Mouse (Mus musculus) adipocyte (in vitro differentiated cells): ENCODE measurements around the gene Cenpm.
A peak's percentile ranks its signal among the peaks of the same experiment; 100 is the strongest.

Source experiments
- DNase-seq: peaks from one replicate; pipeline ENCODE4 v3.0.0-alpha.2; 2016; ENCODE audit warnings: low spot score

Cenpm gene

GRCm38 (mm10) chr15:82213222-82213621 is 31.3 kb downstream of the Cenpm start:
- no peak for DNase-seq

DNA sequence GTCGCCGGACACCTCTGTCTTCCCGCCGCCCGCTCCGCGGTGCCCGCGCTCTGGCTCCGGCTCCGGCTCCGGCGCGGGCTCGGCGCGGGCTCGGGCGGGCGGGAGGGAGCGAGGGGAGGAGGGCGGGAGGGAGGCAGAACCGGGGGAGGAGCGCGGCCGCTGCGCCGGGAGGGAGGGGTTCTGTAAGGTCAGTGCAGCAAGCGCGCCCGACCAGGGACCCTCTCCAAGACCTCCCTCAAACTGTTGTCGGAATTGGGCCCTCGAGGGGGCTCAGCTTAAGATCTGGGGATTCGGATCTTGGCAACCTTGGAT is 31.8 kb downstream of the Cenpm start, which contains the start of gene Shisa8:
Shisa8 (minus strand) TSS at position 64 of the 312 bp plus-strand sequence.
- no peak for DNase-seq

DNA sequence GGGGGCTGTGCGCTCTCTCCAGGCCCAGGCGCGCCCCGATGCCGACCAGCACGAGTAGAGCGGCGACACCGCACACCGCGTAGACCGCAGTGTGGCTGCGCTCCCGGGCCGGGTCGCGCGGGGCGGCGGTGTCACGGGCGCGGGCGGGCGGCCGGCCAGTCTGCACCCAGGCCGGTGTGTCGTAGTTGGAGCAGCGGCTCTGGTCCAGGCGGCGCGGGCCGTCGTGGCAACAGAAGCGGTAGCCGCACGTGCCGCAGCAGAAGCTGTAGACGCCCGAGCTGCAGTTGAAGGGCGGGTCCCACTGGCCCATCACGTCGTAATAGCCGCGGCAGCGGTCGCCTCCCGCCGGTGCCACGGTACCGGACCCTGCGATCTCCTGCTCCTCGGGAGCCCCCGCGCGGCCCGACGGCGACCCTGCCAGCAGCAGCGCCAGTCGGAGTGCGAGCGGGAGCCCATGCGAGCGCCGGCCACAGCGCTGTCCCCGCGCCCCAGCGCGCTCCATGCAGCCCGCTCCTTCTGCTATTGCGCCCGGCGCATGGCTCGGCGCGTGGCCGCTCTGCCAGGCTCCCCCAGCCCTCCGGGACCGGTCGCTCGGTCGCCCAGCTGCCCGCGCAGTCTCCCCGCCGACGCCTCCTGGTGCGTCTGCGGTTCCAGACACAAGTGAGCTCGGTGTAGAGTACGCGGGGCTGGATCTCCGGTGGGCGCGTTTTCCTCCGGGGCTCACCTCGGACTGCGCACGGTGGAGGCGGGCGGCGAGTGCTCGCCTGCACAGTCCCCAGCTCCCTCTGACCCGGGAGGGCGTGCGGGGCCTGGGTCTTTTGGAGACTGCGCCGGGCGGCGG is 32.4 kb downstream of the Cenpm start:
- no peak for DNase-seq

GRCm38 (mm10) chr15:82211281-82211680 is 33.3 kb downstream of the Cenpm start:
- no peak for DNase-seq

- DNase-seq = no peak
Observed at GRCm38 (mm10) chr15:82210801-82211200, 33.7 kb downstream of the Cenpm start.

- DNase-seq = no peak
Observed at GRCm38 (mm10) chr15:82209295-82210050, 35.1 kb downstream of the Cenpm start.

- no peak for DNase-seq
Observed at GRCm38 (mm10) chr15:82208307-82208706, 36.2 kb downstream of the Cenpm start.

GRCm38 (mm10) chr15:82207504-82208219 is 36.9 kb downstream of the Cenpm start:
- no peak for DNase-seq

- no peak for DNase-seq
Observed at GRCm38 (mm10) chr15:82207105-82207459, 37.5 kb downstream of the Cenpm start.

- peak; percentile 89 for DNase-seq
Observed at GRCm38 (mm10) chr15:82206365-82207104, 38.0 kb downstream of the Cenpm start.

DNA sequence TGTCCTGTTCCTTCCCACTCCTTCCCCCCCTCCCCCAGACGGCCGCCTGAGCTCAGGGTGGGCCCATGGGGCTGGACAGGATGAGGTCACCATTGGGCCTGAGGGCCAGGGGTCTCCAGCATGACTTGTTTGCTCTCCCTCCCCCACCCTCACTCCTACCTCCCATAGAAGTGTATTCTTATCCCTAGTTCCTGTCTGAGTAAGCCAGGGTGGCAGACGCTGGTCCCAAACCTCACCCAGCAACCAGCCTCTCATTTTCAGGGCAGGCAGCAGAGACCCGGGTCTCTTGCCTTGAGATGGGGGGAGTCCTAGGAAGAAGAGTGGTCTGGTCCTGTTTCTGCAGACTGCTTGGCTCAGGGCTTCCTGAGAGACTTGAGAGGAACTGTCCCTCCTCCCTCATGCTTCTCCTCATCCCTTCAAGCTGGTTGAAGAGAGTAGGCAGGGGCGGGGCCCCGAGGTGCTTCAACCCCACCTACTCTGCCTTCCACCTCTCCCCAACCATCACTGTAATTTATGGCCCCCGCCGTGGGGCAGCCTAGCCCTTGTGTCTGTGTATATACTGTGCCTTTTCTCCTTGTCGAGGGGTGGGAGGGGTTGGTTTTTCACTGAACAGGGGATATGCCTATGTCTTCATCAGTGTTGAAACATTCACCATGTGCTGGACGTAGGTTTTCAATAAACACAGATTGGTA is 39.7 kb downstream of the Cenpm start:
- DNase-seq = no peak

- DNase-seq = no peak
Observed at GRCm38 (mm10) chr15:82203611-82204351, 40.8 kb downstream of the Cenpm start.

GRCm38 (mm10) chr15:82203090-82203489 is 41.5 kb downstream of the Cenpm start:
- no peak for DNase-seq

- DNase-seq = no peak
Observed at GRCm38 (mm10) chr15:82202086-82202485, 42.5 kb downstream of the Cenpm start.

DNA sequence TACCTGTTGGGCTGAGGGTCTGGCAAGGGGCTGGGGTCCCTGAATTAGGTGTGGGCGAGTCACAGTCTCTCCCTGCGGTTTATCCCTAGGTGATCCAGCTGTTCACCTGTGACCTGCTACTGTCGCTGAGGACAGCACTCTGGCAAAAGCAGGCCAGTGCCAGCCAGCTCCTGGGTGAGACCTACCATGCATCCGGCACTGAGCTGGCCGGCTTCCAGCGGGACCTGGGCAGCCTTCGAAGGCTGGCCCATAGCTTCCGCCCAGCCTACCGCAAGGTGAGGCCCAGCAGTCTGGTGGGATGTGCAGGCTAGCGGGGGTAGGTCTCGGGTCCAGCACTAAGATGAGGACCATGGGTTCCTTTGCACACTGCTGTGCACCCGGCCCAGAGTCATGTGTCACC is 45.0 kb downstream of the Cenpm start:
- DNase-seq = no peak

GRCm38 (mm10) chr15:82198342-82198741 is 46.2 kb downstream of the Cenpm start:
- DNase-seq = no peak

- no peak for DNase-seq
Observed at GRCm38 (mm10) chr15:82197937-82198336, 46.6 kb downstream of the Cenpm start.

DNA sequence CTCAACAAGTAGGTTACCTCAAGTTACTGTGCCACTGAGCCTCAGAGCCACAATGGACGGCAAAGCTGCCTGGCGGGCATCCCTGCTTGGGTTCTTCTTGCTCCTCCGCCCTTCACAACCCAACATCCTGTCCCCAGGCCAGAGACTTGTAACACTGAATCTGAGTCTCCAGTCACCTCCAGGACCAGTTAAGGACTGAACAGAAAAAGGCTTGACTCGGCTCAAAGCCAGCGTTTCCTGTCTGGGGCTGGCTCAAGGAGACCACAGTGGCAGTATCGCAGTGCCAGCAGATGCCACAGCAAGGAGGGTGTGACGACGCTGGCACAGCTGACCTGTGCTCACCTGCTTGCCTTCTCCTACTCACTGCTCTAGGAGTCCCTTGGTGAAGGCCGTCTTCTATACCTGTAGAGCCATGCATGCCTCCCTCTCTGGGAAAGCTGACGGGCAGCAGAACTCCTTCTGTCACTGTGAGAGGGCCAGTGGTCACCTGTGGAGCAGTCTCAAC is 47.2 kb downstream of the Cenpm start:
- DNase-seq = no peak

DNA sequence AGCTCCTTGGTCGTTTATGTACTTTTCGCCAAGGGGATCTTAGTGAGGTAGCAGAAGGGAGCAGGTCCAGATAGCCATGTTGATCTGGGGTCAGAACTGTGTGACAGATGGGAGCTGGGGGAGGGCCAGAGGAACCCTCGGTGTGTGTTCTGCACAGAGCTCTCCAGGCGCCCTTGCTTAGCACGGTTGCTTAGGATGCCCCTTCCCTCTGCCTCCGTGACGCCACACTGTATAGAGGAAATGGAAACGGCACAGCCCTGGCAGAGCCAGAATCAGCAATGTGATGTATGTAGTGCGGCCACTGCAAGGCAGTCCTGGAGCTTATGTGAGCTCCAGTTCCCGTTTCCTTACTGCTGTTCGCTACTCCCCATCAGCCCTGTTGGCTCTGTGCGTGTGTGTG is 48.2 kb downstream of the Cenpm start:
- DNase-seq = no peak

- DNase-seq = no peak
Observed at GRCm38 (mm10) chr15:82192617-82193016, 51.9 kb downstream of the Cenpm start.
